Mouse (Mus musculus): Measurements from ENCODE around the gene Car5a.

DNA sequence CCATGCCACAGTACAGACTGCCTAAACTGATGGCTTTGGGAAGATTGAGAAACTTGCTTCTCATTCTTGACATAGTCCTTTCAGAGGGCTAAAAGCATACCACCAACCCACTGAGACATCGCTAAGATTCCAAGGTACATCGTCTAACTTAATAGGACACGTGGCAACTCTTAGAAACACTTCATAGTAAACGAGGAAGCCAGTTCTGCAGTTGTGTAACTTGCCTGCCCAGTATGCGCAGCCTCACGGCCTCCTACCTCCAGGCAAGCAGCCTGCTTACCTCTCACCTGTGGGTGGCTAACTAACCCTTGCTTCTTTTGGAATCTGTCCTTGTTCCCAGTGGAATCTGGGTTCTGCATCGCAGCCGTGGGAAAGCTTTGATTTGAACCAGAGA lies 35.6 kb downstream of the Car5a start:
- TF ChIP-seq MAFK (IDR thresholded peaks at IDR 0.05; ENCODE audit: insufficient read depth, low read depth, low read length) (no peak), HCFC1 (IDR thresholded peaks at IDR 0.05; ENCODE audit: borderline replicate concordance, insufficient read depth, low read length) (no peak), CHD2 (IDR thresholded peaks at IDR 0.05; ENCODE audit: low read depth, low read length) (no peak), ZNF384 (IDR thresholded peaks at IDR 0.05; ENCODE audit: low read depth, low read length) (no peak), ZC3H11A (IDR thresholded peaks at IDR 0.05; ENCODE audit: borderline replicate concordance, low read depth, low read length) (no peak)
